Mouse (Mus musculus) forebrain, embryonic 12.5 days (tissue): ENCODE measurements around the gene Pcolce. TPM values are rescaled to one million over a fixed set of nuclear protein-coding genes. Genes with fewer than 3 reads are reported as not detected.

ENCODE experiments used
- ATAC-seq: fragments of 200-750 bp; cut with Nextera tagmentation; 2 replicates; pipeline ENCODE4 v1.8.0; 2017; ENCODE audit warnings: moderate TSS enrichment; ENCODE audit not compliant: low FRiP score
- H3K27ac ChIP-seq: fragments of 300-500 bp; sonication (generic); 2 replicates; pipeline ENCODE4 v1.5.1; 2016; ENCODE audit warnings: mild to moderate bottlenecking
- H3K27me3 ChIP-seq: fragments of 300-500 bp; sonication (generic); 2 replicates; pipeline ENCODE4 v1.6.1; 2016; ENCODE audit warnings: mild to moderate bottlenecking
- H3K36me3 ChIP-seq: fragments of 300-500 bp; sonication (generic); replicated peaks from 2 replicates; pipeline ENCODE4 v1.6.1; 2016; ENCODE audit warnings: mild to moderate bottlenecking
- H3K4me1 ChIP-seq: fragments of 300-500 bp; sonication (generic); 2 replicates; pipeline ENCODE4 v1.6.1; 2016
- H3K4me2 ChIP-seq: fragments of 300-500 bp; sonication (generic); 2 replicates; pipeline ENCODE4 v1.6.1; 2016; ENCODE audit warnings: mild to moderate bottlenecking, moderate library complexity
- H3K4me3 ChIP-seq: fragments of 300-500 bp; sonication (generic); replicated peaks from 2 replicates; pipeline ENCODE4 v1.5.1; 2016; ENCODE audit warnings: mild to moderate bottlenecking
- H3K9ac ChIP-seq: fragments of 300-500 bp; sonication (generic); 2 replicates; pipeline ENCODE4 v1.6.1; 2016; ENCODE audit warnings: mild to moderate bottlenecking
- H3K9me3 ChIP-seq: fragments of 300-500 bp; sonication (generic); 2 replicates; pipeline ENCODE4 v1.6.1; 2016
- WGBS: fragments of 180-500 bp; shearing (Covaris S2); methylation state at CpG from one replicate; pipeline ENCODE4 v1.1.7; 2016; 5-methylcytosine and 5-hydroxymethylcytosine counted together
- polyA plus RNA-seq: library from polyadenylated mRNA; unstranded; fragments of >200 nt; fragmentation: Nextera tagmentation; extraction: Ambion mirVana; gene quantifications from 2 replicates; pipeline ENCODE4 v1.2.1, GENCODE M21; 2016

Gene Pcolce
- polyA plus RNA-seq, 1 experiment from 2014 or later: 39.7 TPM

- H3K4me2 ChIP-seq: no peak overlapping the region
- peaks cover 32% of the 10 kb centered on the region for H3K36me3 ChIP-seq
- no peaks in the 10 kb centered on the region for H3K9me3 ChIP-seq
- H3K27me3 ChIP-seq: peaks cover 57% of the 10 kb centered on the region
- H3K27ac ChIP-seq: no peak overlapping the region
- H3K4me3 ChIP-seq: no peak overlapping the region
- ATAC-seq: no peak
- no peak overlapping the region for H3K9ac ChIP-seq
- H3K4me1 ChIP-seq: peaks cover 10% of the 10 kb centered on the region
- WGBS: 35% methylated on average over 19 of the region's 19 CpGs
Observed at GRCm38 (mm10) chr5:137644484-137644883, 30.9 kb upstream of the Pcolce start.

- H3K36me3 ChIP-seq: peaks cover 48% of the 10 kb centered on the region
- no peak overlapping the region for H3K4me3 ChIP-seq
- no peaks in the 10 kb centered on the region for H3K9me3 ChIP-seq
- no peak overlapping the region for H3K27ac ChIP-seq
- H3K9ac ChIP-seq: no peak overlapping the region
- peaks cover 54% of the 10 kb centered on the region for H3K27me3 ChIP-seq
- ATAC-seq: no peak
- H3K4me1 ChIP-seq: peaks cover 7% of the 10 kb centered on the region
- WGBS: 48% methylated on average over 4 of the region's 4 CpGs
- H3K4me2 ChIP-seq: no peak overlapping the region
Observed at GRCm38 (mm10) chr5:137642886-137643285, 29.3 kb upstream of the Pcolce start.

- H3K4me2 ChIP-seq: no peak within 1 kb of the TSS
- H3K27ac ChIP-seq: no peak within 1 kb of the TSS
- H3K4me3 ChIP-seq: no peak within 1 kb of the TSS
- peaks cover 66% of the 10 kb centered on the region for H3K36me3 ChIP-seq
- H3K4me1 ChIP-seq: peaks cover 7% of the 10 kb centered on the region
- 90% methylated on average over 19 of the region's 19 CpGs for WGBS
- ATAC-seq: no peak
- H3K9ac ChIP-seq: no peak within 1 kb of the TSS
- no peaks in the 10 kb centered on the region for H3K9me3 ChIP-seq
- peaks cover 38% of the 10 kb centered on the region for H3K27me3 ChIP-seq
Observed at GRCm38 (mm10) chr5:137641054-137641453, 27.5 kb upstream of the Pcolce start, which contains the start of gene Sap25. Gene Sap25, plus strand, starts transcription at chr5:137641334.

- no peak for ATAC-seq
- no peaks in the 10 kb centered on the region for H3K9me3 ChIP-seq
- H3K36me3 ChIP-seq: peaks cover 80% of the 10 kb centered on the region
- WGBS: 87% methylated on average over 7 of the region's 7 CpGs
- H3K27me3 ChIP-seq: peaks cover 22% of the 10 kb centered on the region
- H3K4me3 ChIP-seq: no peak overlapping the region
- H3K4me1 ChIP-seq: no peaks in the 10 kb centered on the region
- no peak overlapping the region for H3K9ac ChIP-seq
- no peak overlapping the region for H3K4me2 ChIP-seq
- H3K27ac ChIP-seq: no peak overlapping the region
Observed at GRCm38 (mm10) chr5:137639472-137639871, 25.9 kb upstream of the Pcolce start.

- H3K4me2 ChIP-seq: no peak overlapping the region
- ATAC-seq: no peak
- H3K4me3 ChIP-seq: no peak overlapping the region
- H3K9ac ChIP-seq: no peak overlapping the region
- peaks cover 37% of the 10 kb centered on the region for H3K4me1 ChIP-seq
- H3K27ac ChIP-seq: no peak overlapping the region
- H3K9me3 ChIP-seq: no peaks in the 10 kb centered on the region
- H3K27me3 ChIP-seq: no peaks in the 10 kb centered on the region
- peaks cover 54% of the 10 kb centered on the region for H3K36me3 ChIP-seq
- WGBS: 87% methylated on average over 12 of the region's 12 CpGs
Observed at GRCm38 (mm10) chr5:137633397-137634084, 20.0 kb upstream of the Pcolce start.

- Histone ChIP-seq H3K9me3 (no peaks in the 10 kb centered on the region), H3K4me2 (0 out of 2 replicates have a peak overlapping the region, but pooled peaks have one; percentile 82), H3K27ac (no peak overlapping the region), H3K9ac (no peak overlapping the region), H3K27me3 (no peaks in the 10 kb centered on the region), H3K36me3 (peaks cover 35% of the 10 kb centered on the region), H3K4me3 (no peak overlapping the region; the same call in 1 of the 2 replicates), H3K4me1 (peaks cover 48% of the 10 kb centered on the region)
- WGBS: 80% methylated on average over 4 of the region's 4 CpGs
- no peak for ATAC-seq
Observed at GRCm38 (mm10) chr5:137631591-137631990, 18.0 kb upstream of the Pcolce start.

DNA sequence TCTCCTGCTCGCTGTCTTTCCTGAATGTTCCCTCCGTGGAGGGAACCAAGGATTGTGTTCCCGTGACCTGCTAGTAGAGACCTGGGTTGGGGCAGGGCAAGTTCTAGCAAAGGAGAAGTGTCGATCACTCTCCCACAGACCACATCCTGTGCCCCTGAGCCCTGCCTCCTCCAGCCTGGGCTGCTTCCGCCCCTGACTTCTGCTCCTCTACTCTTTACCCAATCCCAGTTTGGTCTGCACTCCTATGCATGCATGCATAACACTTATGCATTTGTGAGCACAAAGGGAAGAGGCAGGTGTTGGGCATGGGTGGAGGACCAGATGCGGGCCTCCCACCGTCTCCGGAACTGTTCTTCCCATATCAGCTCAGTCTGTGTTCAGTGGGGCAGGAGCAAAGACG lies 17.6 kb upstream of the Pcolce start:
- H3K36me3 ChIP-seq: peaks cover 30% of the 10 kb centered on the region
- WGBS: 85% methylated on average over 9 of the region's 9 CpGs
- no peaks in the 10 kb centered on the region for H3K27me3 ChIP-seq
- no peak overlapping the region; the same call in 1 of the 2 replicates for H3K27ac ChIP-seq
- H3K9me3 ChIP-seq: no peaks in the 10 kb centered on the region
- H3K9ac ChIP-seq: peak overlapping the region; percentile 25; the same call in 1 of the 2 replicates
- no peak overlapping the region; the same call in 1 of the 2 replicates for H3K4me3 ChIP-seq
- ATAC-seq: no peak
- H3K4me2 ChIP-seq: peak overlapping the region; percentile 82; the same call in 1 of the 2 replicates
- H3K4me1 ChIP-seq: peaks cover 48% of the 10 kb centered on the region

DNA sequence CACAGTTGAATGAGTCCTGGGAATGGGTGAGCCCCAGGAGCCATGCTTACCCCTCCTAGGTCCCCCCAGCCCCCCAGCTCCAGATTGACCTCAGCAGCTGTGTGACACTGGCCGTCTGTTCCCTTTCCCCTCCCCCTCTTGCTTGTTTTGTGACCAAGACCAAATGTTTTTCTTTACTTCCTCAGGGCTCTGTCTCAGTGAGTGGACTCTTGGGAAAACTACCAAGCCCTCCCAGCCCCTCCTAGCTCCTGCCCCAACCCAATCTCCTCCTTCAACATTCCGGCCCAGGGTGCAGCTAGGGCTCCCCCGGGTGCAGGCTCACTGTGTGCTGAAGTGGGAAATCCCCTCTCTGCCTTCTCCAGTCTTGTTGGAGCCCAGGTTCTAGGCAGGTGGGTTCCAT lies 17.0 kb upstream of the Pcolce start:
- peak overlapping the region; percentile 82 for H3K4me2 ChIP-seq
- 59% methylated on average over 3 of the region's 3 CpGs for WGBS
- peaks cover 48% of the 10 kb centered on the region for H3K4me1 ChIP-seq
- no peaks in the 10 kb centered on the region for H3K27me3 ChIP-seq
- H3K4me3 ChIP-seq: peak overlapping the region; percentile 82
- peak overlapping the region; percentile 72 for H3K9ac ChIP-seq
- no peak for ATAC-seq
- no peaks in the 10 kb centered on the region for H3K9me3 ChIP-seq
- H3K36me3 ChIP-seq: peaks cover 25% of the 10 kb centered on the region
- H3K27ac ChIP-seq: peak overlapping the region; percentile 21

DNA sequence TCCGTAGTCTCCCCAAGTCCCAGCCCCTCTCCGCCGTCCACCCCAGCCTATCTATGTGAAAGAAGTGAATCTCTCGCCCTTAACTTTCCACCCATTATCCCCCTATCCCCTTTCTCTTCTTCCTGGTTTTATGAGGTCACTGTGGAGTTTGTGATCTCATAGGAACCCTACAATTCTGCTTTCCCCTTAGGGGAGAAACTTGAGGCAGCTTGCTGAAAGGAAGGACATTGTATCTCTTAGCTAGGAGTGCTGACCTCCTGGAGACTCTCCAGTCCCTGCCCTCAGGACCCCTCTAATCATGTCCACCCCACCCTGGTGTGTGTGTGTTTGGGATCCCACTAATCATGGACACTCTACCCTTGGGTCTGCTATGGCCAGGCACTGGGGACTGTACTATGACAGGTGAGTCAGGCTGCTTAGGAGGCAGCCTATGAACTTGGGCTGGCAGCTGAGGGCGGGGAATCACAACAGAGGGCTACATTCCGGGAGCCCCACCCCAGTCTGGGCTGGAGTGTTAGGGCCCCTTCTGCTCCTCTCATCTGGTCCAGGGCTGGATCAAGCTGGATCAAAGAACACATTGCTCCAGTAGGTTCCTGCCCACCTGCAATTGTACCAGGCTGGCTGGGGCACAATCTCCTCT lies 16.4 kb upstream of the Pcolce start:
- H3K4me2 ChIP-seq: peak overlapping the region; percentile 82
- H3K36me3 ChIP-seq: peaks cover 19% of the 10 kb centered on the region
- WGBS: 25% methylated on average over 6 of the region's 6 CpGs
- no peaks in the 10 kb centered on the region for H3K9me3 ChIP-seq
- H3K27me3 ChIP-seq: no peaks in the 10 kb centered on the region
- H3K4me1 ChIP-seq: peaks cover 48% of the 10 kb centered on the region
- peak overlapping the region; percentile 47 for H3K27ac ChIP-seq
- ATAC-seq: no peak
- H3K4me3 ChIP-seq: peak overlapping the region; percentile 82
- H3K9ac ChIP-seq: peak overlapping the region; percentile 72

- H3K36me3 ChIP-seq: peaks cover 15% of the 10 kb centered on the region
- under 1% methylated on average over 23 of the region's 23 CpGs for WGBS
- peak overlapping the region; percentile 94 for H3K27ac ChIP-seq
- no peaks in the 10 kb centered on the region for H3K9me3 ChIP-seq
- H3K4me2 ChIP-seq: peak overlapping the region; percentile 82
- peaks cover 52% of the 10 kb centered on the region for H3K4me1 ChIP-seq
- H3K9ac ChIP-seq: peak overlapping the region; percentile 72
- no peaks in the 10 kb centered on the region for H3K27me3 ChIP-seq
- peak overlapping the region; percentile 82 for H3K4me3 ChIP-seq
- ATAC-seq: peak; percentile 45
Observed at GRCm38 (mm10) chr5:137629306-137629721, 15.7 kb upstream of the Pcolce start.

DNA sequence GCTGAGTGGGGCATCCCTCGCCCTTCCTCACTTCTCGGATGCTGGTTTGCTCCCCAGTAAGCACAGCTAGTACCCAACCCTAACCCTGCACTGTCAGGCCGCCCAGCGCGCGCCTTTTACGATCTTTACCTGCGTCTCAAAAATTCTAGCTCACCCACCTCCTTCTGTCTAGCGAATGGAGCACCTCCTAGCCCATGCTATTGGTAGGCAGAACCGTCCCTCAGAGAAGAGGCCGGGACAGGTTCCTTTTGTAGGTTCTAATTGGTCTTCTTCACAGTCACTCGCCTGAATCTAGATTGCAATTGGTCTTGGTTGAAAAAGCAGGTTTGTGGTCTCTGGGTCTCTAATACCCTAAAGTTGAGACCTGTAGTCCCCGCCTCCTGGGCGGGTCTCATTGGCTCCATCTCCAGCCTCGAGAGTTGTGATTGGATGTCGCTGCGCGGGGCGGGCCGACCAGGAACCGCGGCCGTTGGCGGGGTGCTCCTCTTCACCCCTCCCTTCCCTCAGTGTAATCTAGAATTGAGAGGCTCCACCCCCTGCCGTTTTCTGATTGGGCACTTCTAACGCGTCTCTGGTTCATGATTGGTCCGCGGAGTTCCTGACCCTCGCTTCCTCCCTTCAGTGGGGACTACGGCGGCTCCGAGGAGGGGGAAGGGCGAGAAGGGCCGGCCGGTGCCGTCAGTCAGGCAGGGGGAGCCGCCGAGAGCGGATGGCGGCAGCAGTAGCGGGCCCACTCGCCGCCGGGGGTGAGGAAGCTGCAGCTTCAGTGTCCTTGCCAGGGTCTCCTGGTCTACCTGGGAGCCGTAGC lies 15.1 kb upstream of the Pcolce start, which contains the start of the genes Fbxo24, Lrch4 and Gm20605:
TSS of gene Fbxo24 (minus strand) at position 505 of the 808 bp plus-strand sequence.
TSS of gene Lrch4 (plus strand) at position 624 of the 808 bp plus-strand sequence.
TSS of gene Gm20605 (plus strand) at position 678 of the 808 bp plus-strand sequence.
- H3K4me3 ChIP-seq: peak within 1 kb of the TSS; percentile 82
- peak within 1 kb of the TSS; percentile 82 for H3K4me2 ChIP-seq
- under 1% methylated on average over 43 of the region's 46 CpGs for WGBS
- H3K27me3 ChIP-seq: no peaks in the 10 kb centered on the region
- peak within 1 kb of the TSS; percentile 94 for H3K27ac ChIP-seq
- H3K9me3 ChIP-seq: no peaks in the 10 kb centered on the region
- peaks cover 9% of the 10 kb centered on the region for H3K36me3 ChIP-seq
- peak; percentile 99 for ATAC-seq
- peak within 1 kb of the TSS; percentile 72 for H3K9ac ChIP-seq
- H3K4me1 ChIP-seq: peaks cover 52% of the 10 kb centered on the region

GRCm38 (mm10) chr5:137627991-137628390 lies 14.4 kb upstream of the Pcolce start:
- ATAC-seq: no peak
- H3K9me3 ChIP-seq: no peaks in the 10 kb centered on the region
- peak overlapping the region; percentile 82 for H3K4me2 ChIP-seq
- 2% methylated on average over 9 of the region's 9 CpGs for WGBS
- H3K4me1 ChIP-seq: peaks cover 49% of the 10 kb centered on the region
- peak overlapping the region; percentile 56 for H3K4me3 ChIP-seq
- no peaks in the 10 kb centered on the region for H3K27me3 ChIP-seq
- H3K9ac ChIP-seq: peak overlapping the region; percentile 59
- 0 out of 2 replicates have a peak, but pooled peaks cover 2% of the 10 kb centered on the region for H3K36me3 ChIP-seq
- peak overlapping the region; percentile 84 for H3K27ac ChIP-seq
